ENCODE assay signal across 10 mouse cellular contexts in genomic region chr10:59902606-59902990, GRCm38 (mm10). TPM values are rescaled to one million over a fixed set of nuclear protein-coding genes. Genes with fewer than 3 reads are reported as not detected.
A peak's percentile ranks its signal among the peaks of the same experiment; 100 is the strongest.
DNase-seq lines count a peak whose midpoint lies in the region; ATAC-seq lines count a peak whose summit lies in the region.
"Had no signal": no experiment of that assay in that cellular context is flagged by ENCODE, and none has a peak within 500 bp of the region (broad histone marks: within the 10 kb centered on the region; RNA-seq: fewer than 3 reads in every experiment).

No protein-coding gene starts in this region.

- H3K27me3 ChIP-seq in heart, embryonic 14.5 days (ENCODE audit: control insufficient read depth, insufficient read depth, low read length) = no peaks in the 10 kb centered on the region
- H3K27me3 ChIP-seq in neural tube, embryonic 14.5 days (ENCODE audit: control insufficient read depth, insufficient read depth, low read length) = no peaks in the 10 kb centered on the region
- H3K27me3 ChIP-seq in hindbrain, embryonic 13.5 days = no peaks in the 10 kb centered on the region
- H3K27me3 ChIP-seq in stomach, embryonic 15.5 days (replicated peaks) = no peaks in the 10 kb centered on the region
- H3K27me3 ChIP-seq: megakaryocyte, embryonic 14.5 days had no signal

- no peak overlapping the region for H3K4me3 ChIP-seq in heart, embryonic 14.5 days (ENCODE audit: control insufficient read depth in 1 of 2, insufficient read depth in 1 of 2, low read depth in 1 of 2, low read length in 2 of 2)
- H3K4me3 ChIP-seq in neural tube, embryonic 14.5 days (ENCODE audit: low read depth, low read length) = no peak overlapping the region
- no peak overlapping the region for H3K4me3 ChIP-seq in hindbrain, embryonic 13.5 days
- no peak overlapping the region for H3K4me3 ChIP-seq in stomach, embryonic 15.5 days (replicated peaks)
- H3K4me3 ChIP-seq: megakaryocyte, embryonic 14.5 days had no signal

- intact Hi-C loops in heart, postnatal 25 days (cut with DNase I) = loop anchor here (2.0 kb wide), 1 partner anchor 18 kb away; no protein-coding TSS in a partner anchor

- no peak overlapping the region for H3K4me2 ChIP-seq in heart, embryonic 14.5 days (ENCODE audit: low read length)
- no peak overlapping the region for H3K4me2 ChIP-seq in neural tube, embryonic 14.5 days (ENCODE audit: low read depth, low read length)
- H3K4me2 ChIP-seq in hindbrain, embryonic 13.5 days = no peak overlapping the region
- no peak overlapping the region for H3K4me2 ChIP-seq in stomach, embryonic 15.5 days

- H3K9ac ChIP-seq in heart, embryonic 14.5 days (ENCODE audit: low read length) = 0 out of 2 replicates have a peak overlapping the region, but pooled peaks have one; percentile 34
- no peak overlapping the region; the same call in 1 of the 2 replicates for H3K9ac ChIP-seq in neural tube, embryonic 14.5 days (replicated peaks; ENCODE audit: low read depth, low read length)
- H3K9ac ChIP-seq in hindbrain, embryonic 13.5 days = peak overlapping the region; percentile 40; the same call in 1 of the 2 replicates
- H3K9ac ChIP-seq in stomach, embryonic 15.5 days = no peak overlapping the region

- no peak for ATAC-seq in heart, embryonic 14.5 days (ENCODE audit: insufficient number of reproducible peaks, insufficient read depth, low FRiP score, low read depth)
- no peak for ATAC-seq in neural tube, embryonic 14.5 days (ENCODE audit: low read depth)
- ATAC-seq in hindbrain, embryonic 13.5 days (ENCODE audit: low FRiP score) = no peak
- no peak for ATAC-seq in stomach, embryonic 15.5 days (ENCODE audit: insufficient read depth, low FRiP score, low read depth)

- peaks cover 43 to 64% of the 10 kb centered on the region in 2 experiments for H3K4me1 ChIP-seq in heart, embryonic 14.5 days (ENCODE audit: control insufficient read depth in 2 of 2, insufficient read depth in 2 of 2, low read length in 2 of 2)
- peaks cover 37% of the 10 kb centered on the region for H3K4me1 ChIP-seq in neural tube, embryonic 14.5 days (ENCODE audit: control insufficient read depth, insufficient read depth, low read length)
- peaks cover 69% of the 10 kb centered on the region for H3K4me1 ChIP-seq in hindbrain, embryonic 13.5 days (replicated peaks)
- H3K4me1 ChIP-seq in stomach, embryonic 15.5 days = peaks cover 58% of the 10 kb centered on the region

- no peak overlapping the region for H3K27ac ChIP-seq in heart, embryonic 14.5 days (replicated peaks in 1 of 2; ENCODE audit: control insufficient read depth in 1 of 2, insufficient read depth in 1 of 2, low read depth in 2 of 2, low read length in 2 of 2)
- H3K27ac ChIP-seq in neural tube, embryonic 14.5 days (ENCODE audit: low read depth, low read length) = peak overlapping the region; percentile 39; the same call in 1 of the 2 replicates
- H3K27ac ChIP-seq in hindbrain, embryonic 13.5 days = peak overlapping the region; percentile 49
- H3K27ac ChIP-seq in stomach, embryonic 15.5 days = peak overlapping the region; percentile 94

- DNase-seq in heart, postnatal 25 days (ENCODE audit: low spot score) = no peak
- DNase-seq in neural tube, embryonic 10.5 days (ENCODE audit: extremely low spot score, low spot score) = no peak
- no peak for DNase-seq in B cell, adult 2 months
- DNase-seq in layer of hippocampus, adult 9-11 months = no peak
- DNase-seq: right cerebral cortex, postnatal 25 days had no signal

- 68% methylated on average over 8 of the region's 8 CpGs for WGBS in heart, embryonic 14.5 days
- 65% methylated on average over 8 of the region's 8 CpGs for WGBS in neural tube, embryonic 14.5 days
- 68% methylated on average over 8 of the region's 8 CpGs for WGBS in hindbrain, embryonic 13.5 days
- WGBS in stomach, embryonic 15.5 days = 46% methylated on average over 8 of the region's 8 CpGs

- peaks cover 10% of the 10 kb centered on the region for H3K36me3 ChIP-seq in heart, embryonic 14.5 days (ENCODE audit: control insufficient read depth, insufficient read depth, low read length)
- H3K36me3 ChIP-seq in neural tube, embryonic 14.5 days (ENCODE audit: control insufficient read depth, insufficient read depth, low read length) = no peaks in the 10 kb centered on the region
- no peaks in the 10 kb centered on the region for H3K36me3 ChIP-seq in hindbrain, embryonic 13.5 days
- peaks cover 5% of the 10 kb centered on the region for H3K36me3 ChIP-seq in stomach, embryonic 15.5 days

- H3K9me3 ChIP-seq in heart, embryonic 14.5 days (ENCODE audit: control insufficient read depth, low read length) = no peaks in the 10 kb centered on the region
- no peaks in the 10 kb centered on the region for H3K9me3 ChIP-seq in neural tube, embryonic 14.5 days (ENCODE audit: control insufficient read depth, low read length)
- H3K9me3 ChIP-seq in hindbrain, embryonic 13.5 days = no peaks in the 10 kb centered on the region
- no peaks in the 10 kb centered on the region for H3K9me3 ChIP-seq in stomach, embryonic 15.5 days
- H3K9me3 ChIP-seq: megakaryocyte, embryonic 14.5 days had no signal

RNA-seq across cellular contexts. Expression of gene Dnajb12, which starts 23.2 kb away (rescaled TPM):
- 26.9 and 28.6 TPM in 2 replicates for polyA plus RNA-seq in heart, embryonic 14.5 days (2014; fragmentation: Nextera tagmentation; extraction: Ambion mirVana)
- 10 to 100 TPM; 34.5 to 35.9 TPM for total RNA-seq in heart, postnatal 25 days (2021)
- 22.5 and 23.0 TPM in 2 replicates for polyA plus RNA-seq in neural tube, embryonic 14.5 days (2014; fragmentation: Nextera tagmentation; extraction: Ambion mirVana)
- polyA plus RNA-seq in hindbrain, embryonic 13.5 days (2015; fragmentation: Nextera tagmentation; extraction: Ambion mirVana) = 18.4 and 19.2 TPM in 2 replicates
- 20.6 and 22.0 TPM in 2 replicates for polyA plus RNA-seq in stomach, embryonic 15.5 days (2015; fragmentation: Nextera tagmentation; extraction: Ambion mirVana)

RNA-seq across cellular contexts. Expression of gene Ddit4, which starts 49.0 kb away (rescaled TPM):
- polyA plus RNA-seq in heart, embryonic 14.5 days (2014; fragmentation: Nextera tagmentation; extraction: Ambion mirVana) = 0.70 and 2.4 TPM in 2 replicates
- total RNA-seq in heart, postnatal 25 days (2021) = 10 to 100 TPM; 41.8 to 77.1 TPM
- polyA plus RNA-seq in neural tube, embryonic 14.5 days (2014; fragmentation: Nextera tagmentation; extraction: Ambion mirVana) = 4.2 and 6.5 TPM in 2 replicates
- 64.8 and 69.6 TPM in 2 replicates for polyA plus RNA-seq in hindbrain, embryonic 13.5 days (2015; fragmentation: Nextera tagmentation; extraction: Ambion mirVana)
- 45.6 and 45.8 TPM in 2 replicates for polyA plus RNA-seq in stomach, embryonic 15.5 days (2015; fragmentation: Nextera tagmentation; extraction: Ambion mirVana)

Comparison
In these comparisons a context has a peak if more than half of its experiments do, and no peak if none do; other contexts are left out.
1. H3K27ac ChIP-seq: peak in neural tube, embryonic 14.5 days (single experiment), hindbrain, embryonic 13.5 days (single experiment) and stomach, embryonic 15.5 days (single experiment); none in heart, embryonic 14.5 days (0 of 2).
2. H3K9ac ChIP-seq: peak in heart, embryonic 14.5 days (single experiment) and hindbrain, embryonic 13.5 days (single experiment); none in neural tube, embryonic 14.5 days (single experiment) and stomach, embryonic 15.5 days (single experiment).